Mouse (Mus musculus) MEL (cell line): ENCODE measurements around the gene Prss54. TPM values are rescaled to one million over a fixed set of nuclear protein-coding genes. Genes with fewer than 3 reads are reported as not detected.
A peak's percentile ranks its signal among the peaks of the same experiment; 100 is the strongest.

Experiments
- DNase-seq: peaks from one replicate; pipeline ENCODE4 v3.0.0; 2011; ENCODE audit warnings: low read depth, low spot score
- H3K27ac ChIP-seq: 2 replicates; pipeline ENCODE4 v1.5.1; 2012; ENCODE audit warnings: low read depth, mild to moderate bottlenecking, control low read depth, low read length, moderate library complexity; ENCODE audit not compliant: control insufficient read depth
- H3K27me3 ChIP-seq, 2 experiments: fragments of 150-350 bp in 1 of 2; sonication (generic) in 1 of 2; 2 replicates each; pipeline ENCODE4 v1.6.1; 2012; ENCODE audit warnings: low read length in 2 of 2, mild to moderate bottlenecking in 2 of 2, improper control_type of control experiment in 1 of 2, moderate library complexity in 1 of 2; ENCODE audit not compliant: insufficient read depth in 2 of 2, control insufficient read depth in 1 of 2
- H3K36me3 ChIP-seq, 2 experiments: 2 replicates each; pipeline ENCODE4 v1.6.1; 2012 to 2014; ENCODE audit warnings: low read length in 2 of 2, improper control_type of control experiment in 1 of 2, inconsistent platforms in 1 of 2, mild to moderate bottlenecking in 1 of 2; ENCODE audit not compliant: insufficient read depth in 2 of 2, control insufficient read depth in 1 of 2
- H3K4me1 ChIP-seq, 2 experiments: fragments of 150-350 bp in 1 of 2; sonication (generic) in 1 of 2; 2 replicates each; pipeline ENCODE4 v1.6.1; 2012; ENCODE audit warnings: low read length in 2 of 2, improper control_type of control experiment in 1 of 2, mild to moderate bottlenecking in 1 of 2; ENCODE audit not compliant: insufficient read depth in 2 of 2, control insufficient read depth in 1 of 2
- H3K4me3 ChIP-seq, 2 experiments: fragments of 150-350 bp in 1 of 2; sonication (generic) in 1 of 2; 2 replicates each; pipeline ENCODE4 v1.5.1; 2012; ENCODE audit warnings: low read depth in 2 of 2, low read length in 2 of 2, mild to moderate bottlenecking in 2 of 2, moderate library complexity in 2 of 2, control low read depth in 1 of 2, improper control_type of control experiment in 1 of 2; ENCODE audit not compliant: control insufficient read depth in 1 of 2, insufficient read depth in 1 of 2
- H3K79me2 ChIP-seq: 2 replicates; pipeline ENCODE4 v1.6.1; 2012; ENCODE audit warnings: mild to moderate bottlenecking, low read length, moderate library complexity; ENCODE audit not compliant: control insufficient read depth, poor library complexity, insufficient read depth
- H3K9ac ChIP-seq: 2 replicates; pipeline ENCODE4 v1.6.1; 2012; ENCODE audit warnings: low read depth, mild to moderate bottlenecking, control low read depth, low read length, moderate library complexity; ENCODE audit not compliant: control insufficient read depth, poor library complexity, severe bottlenecking
- H3K9me3 ChIP-seq: fragments of 150-350 bp; sonication (generic); replicated peaks from 2 replicates; pipeline ENCODE4 v1.6.1; 2012; ENCODE audit warnings: mild to moderate bottlenecking, low read length, improper control_type of control experiment, moderate library complexity; ENCODE audit not compliant: insufficient read depth
- CTCF ChIP-seq, 3 experiments: IDR thresholded peaks in 2 of 3; conservative IDR thresholded peaks in 1 of 3; 2 replicates each; pipeline ENCODE4 v1.5.1; 2011 to 2012; ENCODE audit warnings: low read length in 3 of 3, low read depth in 2 of 3, mild to moderate bottlenecking in 2 of 3, improper control_type of control experiment in 1 of 3, inconsistent platforms in 1 of 3, mixed read lengths in 1 of 3, moderate library complexity in 1 of 3; ENCODE audit not compliant: control insufficient read depth in 1 of 3, insufficient read depth in 1 of 3, poor library complexity in 1 of 3, severe bottlenecking in 1 of 3
- E2F4 ChIP-seq: IDR thresholded peaks from 2 replicates; pipeline ENCODE4 v1.6.1; 2011; ENCODE audit warnings: low read depth, low read length, improper control_type of control experiment, borderline replicate concordance
- GABPA ChIP-seq: IDR thresholded peaks from 2 replicates; pipeline ENCODE4 v1.6.1; 2012; ENCODE audit warnings: low read depth, mild to moderate bottlenecking, inconsistent platforms, low read length, improper control_type of control experiment, moderate library complexity
- GATA1 ChIP-seq: IDR thresholded peaks from 2 replicates; pipeline ENCODE4 v1.6.1; 2011; ENCODE audit warnings: low read depth, low read length, improper control_type of control experiment
- HCFC1 ChIP-seq: IDR thresholded peaks from 2 replicates; pipeline ENCODE4 v1.6.1; 2012; ENCODE audit warnings: low read depth, mild to moderate bottlenecking, inconsistent platforms, low read length, improper control_type of control experiment, moderate library complexity
- JUND ChIP-seq: IDR thresholded peaks from 2 replicates; pipeline ENCODE4 v1.6.1; 2011; ENCODE audit warnings: low read depth, mild to moderate bottlenecking, improper control_type of control experiment, low read length
- MXI1 ChIP-seq: IDR thresholded peaks from 2 replicates; pipeline ENCODE4 v1.6.1; 2011; ENCODE audit warnings: mild to moderate bottlenecking, low read depth, low read length, improper control_type of control experiment
- MYC ChIP-seq: IDR thresholded peaks from 2 replicates; pipeline ENCODE4 v1.6.1; 2011; ENCODE audit warnings: low read depth, mild to moderate bottlenecking, low read length, improper control_type of control experiment, moderate library complexity
- POLR2A ChIP-seq, 2 experiments: IDR thresholded peaks; 2 replicates each; pipeline ENCODE4 v1.6.1; 2011 to 2012; ENCODE audit warnings: low read length in 2 of 2, mild to moderate bottlenecking in 2 of 2, control low read depth in 1 of 2, improper control_type of control experiment in 1 of 2, low read depth in 1 of 2, moderate library complexity in 1 of 2; ENCODE audit not compliant: control insufficient read depth in 1 of 2, insufficient read depth in 1 of 2, poor library complexity in 1 of 2
- POLR2AphosphoS2 ChIP-seq: IDR thresholded peaks from 2 replicates; pipeline ENCODE4 v1.6.1; 2011; ENCODE audit warnings: low read length, improper control_type of control experiment
- RAD21 ChIP-seq: IDR thresholded peaks from 2 replicates; pipeline ENCODE4 v1.6.1; 2011; ENCODE audit warnings: mild to moderate bottlenecking, low read depth, low read length, improper control_type of control experiment
- RCOR1 ChIP-seq: IDR thresholded peaks from 2 replicates; pipeline ENCODE4 v1.6.1; 2012; ENCODE audit warnings: low read depth, mild to moderate bottlenecking, inconsistent platforms, low read length, improper control_type of control experiment
- SMC3 ChIP-seq: IDR thresholded peaks from 2 replicates; pipeline ENCODE4 v1.6.1; 2011; ENCODE audit warnings: low read depth, low read length, improper control_type of control experiment
- TAL1 ChIP-seq: IDR thresholded peaks from 2 replicates; pipeline ENCODE4 v1.6.1; 2012; ENCODE audit warnings: mild to moderate bottlenecking, inconsistent platforms, low read length, moderate library complexity, mixed read lengths
- UBTF ChIP-seq: IDR thresholded peaks from 2 replicates; pipeline ENCODE4 v1.6.1; 2012; ENCODE audit warnings: low read depth, mild to moderate bottlenecking, inconsistent platforms, low read length, improper control_type of control experiment, moderate library complexity, borderline replicate concordance; ENCODE audit not compliant: insufficient read depth
- USF1 ChIP-seq: IDR thresholded peaks from 2 replicates; pipeline ENCODE4 v1.6.1; 2014; ENCODE audit warnings: low read depth, mild to moderate bottlenecking, inconsistent platforms, low read length, improper control_type of control experiment, moderate library complexity
- USF2 ChIP-seq, 2 experiments: IDR thresholded peaks; 2 replicates each; pipeline ENCODE4 v1.6.1; 2011 to 2012; ENCODE audit warnings: improper control_type of control experiment in 2 of 2, low read length in 2 of 2, borderline replicate concordance in 1 of 2, inconsistent platforms in 1 of 2, low read depth in 1 of 2, mild to moderate bottlenecking in 1 of 2; ENCODE audit not compliant: insufficient read depth in 1 of 2
- polyA plus RNA-seq, 2 experiments: library from polyadenylated mRNA; stranded (reverse) in 1 of 2; unstranded in 1 of 2; fragments of >175 nt in 1 of 2; fragments of >200 nt in 1 of 2; gene quantifications; 2 replicates each; pipeline versions ENCODE4 v1.2.1 to v1.2.4; 2012; ENCODE audit warnings: low replicate concordance in 2 of 2, low read depth in 1 of 2; ENCODE audit not compliant: insufficient read length in 2 of 2, insufficient read depth in 1 of 2, missing spikeins in 1 of 2
- total RNA-seq: library from RNA; depleted of rRNA; stranded (reverse); fragments of 300-350 nt; gene quantifications from 2 replicates; pipeline ENCODE4 v1.2.3, GENCODE M21; 2012

Gene Prss54
- total and polyA plus RNA-seq, 3 experiments, result not detected

GRCm38 (mm10) chr8:95542191-95542590, 33.9 kb downstream of the Prss54 start:
- Histone ChIP-seq H3K36me3 (no peaks in the 10 kb centered on the region), H3K4me3 (no peak overlapping the region), H3K27me3 (peaks cover 0 to 2% of the 10 kb centered on the region in 2 experiments; a peak in 2 of 4 replicates), H3K9ac (no peak overlapping the region), H3K27ac (no peak overlapping the region)
- DNase-seq, result peak; percentile 78
- TF ChIP-seq HCFC1 (no peak), E2F4 (no peak)
- TF ChIP-seq, all 39 proteins: peak for 0
- no peaks in the 10 kb centered on the region for H3K9me3 ChIP-seq
- 0 out of 4 replicates have a peak, but pooled peaks cover 0 to 2% of the 10 kb centered on the region in 2 experiments for H3K4me1 ChIP-seq
- no peaks in the 10 kb centered on the region for H3K79me2 ChIP-seq

GRCm38 (mm10) chr8:95539487-95539886, 36.7 kb downstream of the Prss54 start:
- Histone ChIP-seq H3K9me3 (no peaks in the 10 kb centered on the region), H3K79me2 (no peaks in the 10 kb centered on the region), H3K36me3 (no peaks in the 10 kb centered on the region), H3K27me3 (peaks cover 0 to under 1% of the 10 kb centered on the region in 2 experiments; a peak in 2 of 4 replicates), H3K27ac (no peak overlapping the region), H3K9ac (no peak overlapping the region), H3K4me1 (0 out of 4 replicates have a peak, but pooled peaks cover 0 to 2% of the 10 kb centered on the region in 2 experiments), H3K4me3 (no peak overlapping the region)
- TF ChIP-seq POLR2AphosphoS2, result no peak
- TF ChIP-seq POLR2A (IDR thresholded peaks at IDR 0.05; ENCODE audit: control insufficient read depth in 1 of 2, insufficient read depth in 1 of 2, low read depth in 1 of 2, low read length in 2 of 2, poor library complexity in 1 of 2), result no peak
- TF ChIP-seq CTCF (IDR thresholded peaks at IDR 0.05 in 2 of 3, conservative IDR thresholded peaks at IDR 0.05 in 1 of 3; ENCODE audit: control insufficient read depth in 1 of 3, insufficient read depth in 1 of 3, low read depth in 2 of 3, low read length in 3 of 3, poor library complexity in 1 of 3, severe bottlenecking in 1 of 3), result peak in 1 of 3 experiments; percentile 45; a peak in 2 of 6 replicates
- no peak for TF ChIP-seq USF1
- TF ChIP-seq RCOR1, result no peak
- peak; percentile 38 for TF ChIP-seq RAD21
- TF ChIP-seq SMC3, result peak; percentile 33
- TF ChIP-seq TAL1, result no peak
- no peak for TF ChIP-seq MXI1
- no peak for TF ChIP-seq JUND
- no peak for TF ChIP-seq GABPA
- no peak for TF ChIP-seq UBTF
- no peak for TF ChIP-seq HCFC1
- no peak for TF ChIP-seq USF2 (IDR thresholded peaks at IDR 0.05; ENCODE audit: borderline replicate concordance in 1 of 2, insufficient read depth in 1 of 2, low read depth in 1 of 2, low read length in 2 of 2)
- TF ChIP-seq MYC, result no peak
- no peak for TF ChIP-seq GATA1
- DNase-seq, result peak; percentile 12
